Mouse (Mus musculus) adrenal gland, adult 2 months (tissue): Measurements from ENCODE around the gene Eif1ad. TPM values are rescaled to one million over a fixed set of nuclear protein-coding genes. Genes with fewer than 3 reads are reported as not detected.

Source experiments
- DNase-seq: peaks from one replicate; pipeline ENCODE4 v3.0.0; 2021
- polyA plus RNA-seq: library from polyadenylated mRNA; depleted of rRNA; stranded (reverse); fragments of >200 nt; gene quantifications from 2 replicates; pipeline ENCODE4 v1.2.3, GENCODE M21; 2012; rRNA removed
- total RNA-seq, 2 experiments: library from RNA; stranded (reverse); gene quantifications; 2 replicates each; pipeline ENCODE4 v1.2.3; 2021

Eif1ad gene
- total and polyA plus RNA-seq, 3 experiments = 22.5 to 27.2 (median 23.7) TPM

GRCm38 (mm10) chr19:5419630-5420029, 53.1 kb downstream of the Eif1ad start:
- DNase-seq = no peak

DNA sequence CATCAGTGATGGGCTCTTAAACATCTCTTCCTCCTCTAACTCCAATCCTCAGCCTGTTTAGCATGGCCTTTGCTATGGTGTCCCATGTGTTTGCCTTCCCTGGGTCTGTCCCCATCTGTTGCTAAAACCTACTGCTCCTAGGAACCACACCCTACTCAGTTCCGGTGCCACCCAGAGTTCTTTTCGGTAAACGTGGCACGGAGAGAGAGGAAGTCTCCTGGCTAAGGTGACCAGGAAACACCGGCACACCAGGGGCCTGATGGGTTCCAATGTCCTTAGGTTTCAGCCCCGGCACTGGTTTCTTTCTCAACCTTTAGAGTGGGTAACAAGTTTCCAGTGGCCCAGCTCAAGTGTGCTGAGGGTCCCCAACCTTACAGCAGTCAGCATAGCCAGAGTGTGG, 54.0 kb downstream of the Eif1ad start:
- DNase-seq = no peak

Other genes starting within 250 kb of the Eif1ad start
- gene Klc2, start 248.2 kb upstream of the Eif1ad start, total RNA-seq = 10 to 100 TPM; 44.2 to 48.1 TPM
- gene Klc2, start 248.2 kb upstream of the Eif1ad start, polyA plus RNA-seq = 95.3 and 101 TPM in 2 replicates
- gene Pacs1, start 93.6 kb upstream of the Eif1ad start, total RNA-seq = 10 to 100 TPM; 18.4 to 18.9 TPM
- 34.1 and 39.9 TPM in 2 replicates for gene Pacs1, start 93.6 kb upstream of the Eif1ad start, polyA plus RNA-seq
- gene Sf3b2, start 71.3 kb upstream of the Eif1ad start, total RNA-seq = 100 to 1,000 TPM; 165 to 171 TPM
- gene Sf3b2, start 71.3 kb upstream of the Eif1ad start, polyA plus RNA-seq = 161 and 235 TPM in 2 replicates
- under 1 TPM; 0.12 to 0.21 TPM for gene Gal3st3, start 68.4 kb upstream of the Eif1ad start, total RNA-seq
- 0.27 and 0.73 TPM in 2 replicates for gene Gal3st3, start 68.4 kb upstream of the Eif1ad start, polyA plus RNA-seq
- not detected for gene Catsper1, start 31.0 kb upstream of the Eif1ad start, total RNA-seq
- gene Catsper1, start 31.0 kb upstream of the Eif1ad start, polyA plus RNA-seq = not detected in 2 replicates
- 1 to 10 TPM; 1.1 to 3.2 TPM for gene Cst6, start 17.2 kb upstream of the Eif1ad start, total RNA-seq
- gene Cst6, start 17.2 kb upstream of the Eif1ad start, polyA plus RNA-seq = 1.9 and 6.1 TPM in 2 replicates
- gene Banf1, start 427 bp downstream of the Eif1ad start, total RNA-seq = 100 to 1,000 TPM; 138 to 155 TPM
- 99.6 and 110 TPM in 2 replicates for gene Banf1, start 427 bp downstream of the Eif1ad start, polyA plus RNA-seq
- gene Sart1, start 22.0 kb downstream of the Eif1ad start, total RNA-seq = 10 to 100 TPM; 72.2 to 88.9 TPM
- 5.4 and 8.1 TPM in 2 replicates for gene Sart1, start 22.0 kb downstream of the Eif1ad start, polyA plus RNA-seq
- not detected for gene Tsga10ip, start 35.8 kb downstream of the Eif1ad start, total RNA-seq
- not detected in 2 replicates for gene Tsga10ip, start 35.8 kb downstream of the Eif1ad start, polyA plus RNA-seq
- gene Drap1, start 58.2 kb downstream of the Eif1ad start, total RNA-seq = 100 to 1,000 TPM; 273 to 290 TPM
- 127 and 159 TPM in 2 replicates for gene Drap1, start 58.2 kb downstream of the Eif1ad start, polyA plus RNA-seq
- gene AI837181, start 58.4 kb downstream of the Eif1ad start, total RNA-seq = 10 to 100 TPM; 48.8 to 53.3 TPM
- 109 and 115 TPM in 2 replicates for gene AI837181, start 58.4 kb downstream of the Eif1ad start, polyA plus RNA-seq
- gene Fosl1, start 80.8 kb downstream of the Eif1ad start, total RNA-seq = 1 to 10 TPM in 1 of 2 experiments, not detected in 1; 1.2 TPM
- 0.06 and 0.16 TPM in 2 replicates for gene Fosl1, start 80.8 kb downstream of the Eif1ad start, polyA plus RNA-seq
- gene Ccdc85b, start 91.2 kb downstream of the Eif1ad start, total RNA-seq = 10 to 100 TPM in 1 of 2 experiments, 1 to 10 TPM in 1; 3.5 to 10.5 TPM
- gene Ccdc85b, start 91.2 kb downstream of the Eif1ad start, polyA plus RNA-seq = 13.5 and 13.9 TPM in 2 replicates
- 10 to 100 TPM; 85.1 to 94.8 TPM for gene Fibp, start 93.9 kb downstream of the Eif1ad start, total RNA-seq
- gene Fibp, start 93.9 kb downstream of the Eif1ad start, polyA plus RNA-seq = 89.9 and 95.9 TPM in 2 replicates
- gene Ctsw, start 101.8 kb downstream of the Eif1ad start, total RNA-seq = under 1 TPM; 0.75 to 0.79 TPM
- gene Ctsw, start 101.8 kb downstream of the Eif1ad start, polyA plus RNA-seq = 0.71 and 1.1 TPM in 2 replicates
- gene Efemp2, start 107.2 kb downstream of the Eif1ad start, total RNA-seq = 100 to 1,000 TPM in 1 of 2 experiments, 10 to 100 TPM in 1; 49.7 to 107 TPM
- gene Efemp2, start 107.2 kb downstream of the Eif1ad start, polyA plus RNA-seq = 112 and 116 TPM in 2 replicates
- 10 to 100 TPM; 23.2 to 24.9 TPM for gene Mus81, start 121.7 kb downstream of the Eif1ad start, total RNA-seq
- 39.5 and 45.7 TPM in 2 replicates for gene Mus81, start 121.7 kb downstream of the Eif1ad start, polyA plus RNA-seq
- gene Cfl1, start 123.7 kb downstream of the Eif1ad start, total RNA-seq = 100 to 1,000 TPM; 732 to 783 TPM
- gene Cfl1, start 123.7 kb downstream of the Eif1ad start, polyA plus RNA-seq = 308 and 311 TPM in 2 replicates
- gene 1700020D05Rik, start 137.0 kb downstream of the Eif1ad start, total RNA-seq = 1 to 10 TPM in 1 of 2 experiments, under 1 TPM in 1; 0.86 to 1.1 TPM
- gene 1700020D05Rik, start 137.0 kb downstream of the Eif1ad start, polyA plus RNA-seq = 1.0 and 1.2 TPM in 2 replicates
- gene Snx32, start 143.8 kb downstream of the Eif1ad start, total RNA-seq = 10 to 100 TPM; 12.2 to 14.1 TPM
- 13.0 and 15.0 TPM in 2 replicates for gene Snx32, start 143.8 kb downstream of the Eif1ad start, polyA plus RNA-seq
- not detected for gene Ovol1, start 193.9 kb downstream of the Eif1ad start, total RNA-seq
- not detected in 2 replicates for gene Ovol1, start 193.9 kb downstream of the Eif1ad start, polyA plus RNA-seq
- 1 to 10 TPM; 8.4 to 9.4 TPM for gene Ap5b1, start 201.3 kb downstream of the Eif1ad start, total RNA-seq
- 12.8 and 16.8 TPM in 2 replicates for gene Ap5b1, start 201.3 kb downstream of the Eif1ad start, polyA plus RNA-seq
- 100 to 1,000 TPM; 109 to 147 TPM for gene Rnaseh2c, start 235.1 kb downstream of the Eif1ad start, total RNA-seq
- 97.9 and 99.7 TPM in 2 replicates for gene Rnaseh2c, start 235.1 kb downstream of the Eif1ad start, polyA plus RNA-seq
- gene Kat5, start 243.5 kb downstream of the Eif1ad start, total RNA-seq = 10 to 100 TPM; 75.5 to 76.9 TPM
- gene Kat5, start 243.5 kb downstream of the Eif1ad start, polyA plus RNA-seq = 43.8 and 54.1 TPM in 2 replicates